In genomic region chr15:82081161-82081560, GRCm38 (mm10) we compare ENCODE assay signal across 8 mouse cellular contexts. TPM values are rescaled to one million over a fixed set of nuclear protein-coding genes. Genes with fewer than 3 reads are reported as not detected.
DNase-seq lines count a peak whose midpoint lies in the region; ATAC-seq and TF ChIP-seq lines count a peak whose summit lies in the region.
"Had no signal": no experiment of that assay in that cellular context is flagged by ENCODE, and none has a peak within 500 bp of the region (broad histone marks: within the 10 kb centered on the region; RNA-seq: fewer than 3 reads in every experiment).

No protein-coding gene starts in this region.

- H3K4me2 ChIP-seq in lung, embryonic 14.5 days = no peak overlapping the region
- H3K4me2 ChIP-seq in midbrain, embryonic 14.5 days (ENCODE audit: low read length) = no peak overlapping the region
- H3K4me2 ChIP-seq: limb, embryonic 15.5 days had no signal

- no peak for ATAC-seq in lung, embryonic 14.5 days (ENCODE audit: insufficient read depth)
- peak; percentile 72 for ATAC-seq in frontal cortex, adult (ENCODE audit: low TSS enrichment)
- no peak for ATAC-seq in midbrain, embryonic 14.5 days (ENCODE audit: low FRiP score, low TSS enrichment)

- H3K9ac ChIP-seq in lung, embryonic 14.5 days = no peak overlapping the region
- H3K9ac ChIP-seq in midbrain, embryonic 14.5 days (replicated peaks; ENCODE audit: low read length) = no peak overlapping the region
- H3K9ac ChIP-seq: limb, embryonic 15.5 days had no signal

- H3K36me3 ChIP-seq in lung, embryonic 14.5 days (ENCODE audit: insufficient read depth) = no peaks in the 10 kb centered on the region
- no peaks in the 10 kb centered on the region for H3K36me3 ChIP-seq in midbrain, embryonic 14.5 days (ENCODE audit: control insufficient read depth, insufficient read depth, low read length)
- H3K36me3 ChIP-seq: limb, embryonic 15.5 days had no signal

- H3K4me3 ChIP-seq in lung, embryonic 14.5 days (ENCODE audit: low read depth, low read length) = no peak overlapping the region
- H3K4me3 ChIP-seq in midbrain, embryonic 14.5 days (replicated peaks; ENCODE audit: low read depth, low read length) = no peak overlapping the region
- H3K4me3 ChIP-seq: limb, embryonic 15.5 days had no signal

- no peaks in the 10 kb centered on the region for H3K4me1 ChIP-seq in lung, embryonic 14.5 days (ENCODE audit: insufficient read depth)
- no peaks in the 10 kb centered on the region for H3K4me1 ChIP-seq in midbrain, embryonic 14.5 days (ENCODE audit: control insufficient read depth, insufficient read depth, low read length)
- H3K4me1 ChIP-seq: limb, embryonic 15.5 days had no signal

- peak; percentile 44; the same call in 1 of the 2 replicates for TF ChIP-seq CTCF in lung, embryonic 14.5 days (IDR thresholded peaks at IDR 0.05; ENCODE audit: low read depth)

- no peaks in the 10 kb centered on the region for H3K27me3 ChIP-seq in lung, embryonic 14.5 days (ENCODE audit: insufficient read depth, low read length)
- H3K27me3 ChIP-seq in midbrain, embryonic 14.5 days (ENCODE audit: control insufficient read depth, insufficient read depth, low read length) = no peaks in the 10 kb centered on the region
- H3K27me3 ChIP-seq: limb, embryonic 15.5 days had no signal

- no peaks in the 10 kb centered on the region for H3K9me3 ChIP-seq in lung, embryonic 14.5 days (ENCODE audit: low read depth, low read length)
- no peaks in the 10 kb centered on the region for H3K9me3 ChIP-seq in midbrain, embryonic 14.5 days (ENCODE audit: control insufficient read depth, low read length)
- H3K9me3 ChIP-seq: limb, embryonic 15.5 days had no signal

- peak; percentile 32 for DNase-seq in lung, embryonic 14.5 days
- DNase-seq in lung, postnatal 25 days (ENCODE audit: low spot score) = no peak
- peak; percentile 85 for DNase-seq in cerebellum, adult 11-12 months
- DNase-seq in layer of hippocampus, adult 9-11 months = peak; percentile 69
- peak; percentile 61 for DNase-seq in midbrain, embryonic 14.5 days
- peak; percentile 29 to 51 for DNase-seq in thymus, postnatal 10 days (ENCODE audit: low spot score in 2 of 2)

- H3K27ac ChIP-seq in lung, embryonic 14.5 days (ENCODE audit: low read depth) = no peak overlapping the region
- H3K27ac ChIP-seq in midbrain, embryonic 14.5 days (replicated peaks; ENCODE audit: low read depth, low read length) = no peak overlapping the region
- H3K27ac ChIP-seq: limb, embryonic 15.5 days had no signal

- WGBS in lung, embryonic 14.5 days = 30% methylated on average over 7 of the region's 7 CpGs
- WGBS in midbrain, embryonic 14.5 days = 26% methylated on average over 7 of the region's 7 CpGs

RNA-seq across cellular contexts. Expression of gene Mei1, which starts 11.4 kb away (rescaled TPM):
- not detected in 2 replicates for polyA plus RNA-seq in lung, embryonic 14.5 days (2014; fragmentation: Nextera tagmentation; extraction: Ambion mirVana)
- polyA plus RNA-seq in midbrain, embryonic 14.5 days (2014; fragmentation: Nextera tagmentation; extraction: Ambion mirVana) = 0.07 TPM in 1 of 2 replicates, not detected in the other

RNA-seq across cellular contexts. Expression of gene 4930407I10Rik, which starts 22.2 kb away (rescaled TPM):
- polyA plus RNA-seq in lung, embryonic 14.5 days (2014; fragmentation: Nextera tagmentation; extraction: Ambion mirVana) = not detected in 2 replicates
- 0.04 TPM in 1 of 2 replicates, not detected in the other for polyA plus RNA-seq in midbrain, embryonic 14.5 days (2014; fragmentation: Nextera tagmentation; extraction: Ambion mirVana)
- polyA plus RNA-seq: limb, embryonic 15.5 days had no signal

RNA-seq across cellular contexts. Expression of gene Snu13, which starts 33.8 kb away (rescaled TPM):
- 334 and 340 TPM in 2 replicates for polyA plus RNA-seq in lung, embryonic 14.5 days (2014; fragmentation: Nextera tagmentation; extraction: Ambion mirVana)
- polyA plus RNA-seq in midbrain, embryonic 14.5 days (2014; fragmentation: Nextera tagmentation; extraction: Ambion mirVana) = 243 and 254 TPM in 2 replicates

RNA-seq across cellular contexts. Expression of gene Ccdc134, which starts 46.6 kb away (rescaled TPM):
- 20.5 and 22.1 TPM in 2 replicates for polyA plus RNA-seq in lung, embryonic 14.5 days (2014; fragmentation: Nextera tagmentation; extraction: Ambion mirVana)
- 10.0 and 11.0 TPM in 2 replicates for polyA plus RNA-seq in midbrain, embryonic 14.5 days (2014; fragmentation: Nextera tagmentation; extraction: Ambion mirVana)

RNA-seq across cellular contexts. Expression of gene Desi1, which starts 47.5 kb away (rescaled TPM):
- 23.0 and 26.8 TPM in 2 replicates for polyA plus RNA-seq in lung, embryonic 14.5 days (2014; fragmentation: Nextera tagmentation; extraction: Ambion mirVana)
- 39.7 and 51.0 TPM in 2 replicates for polyA plus RNA-seq in midbrain, embryonic 14.5 days (2014; fragmentation: Nextera tagmentation; extraction: Ambion mirVana)
